Mouse (Mus musculus) neutrophil, adult 65 days (primary cell): ENCODE measurements around the gene Pcbp3. TPM values are rescaled to one million over a fixed set of nuclear protein-coding genes. Genes with fewer than 3 reads are reported as not detected.

Experiments
- total RNA-seq: library from RNA; stranded (reverse); gene quantifications from 2 replicates; pipeline ENCODE4 v1.2.4, GENCODE M21; 2023

Gene Pcbp3
- 1.7 and 2.8 TPM in 2 replicates for total RNA-seq

GRCm38 (mm10) chr10:76961790-76962489, at the start of gene Pcbp3:
Gene Pcbp3, minus strand, starts transcription at chr10:76961887.

GRCm38 (mm10) chr10:76725682-76726285, 235.9 kb downstream of the Pcbp3 start, which contains the start of gene Col6a1:
Gene Col6a1, minus strand, starts transcription at chr10:76726168.

Other genes with a start within 250 kb of the Pcbp3 start
- gene Col6a1, start 235.7 kb downstream of the Pcbp3 start, total RNA-seq, result 0.11 and 0.19 TPM in 2 replicates
- gene Slc19a1, start 70.4 kb upstream of the Pcbp3 start, total RNA-seq, result 2.2 and 3.0 TPM in 2 replicates
- gene Col18a1, start 204.7 kb upstream of the Pcbp3 start, total RNA-seq, result 0.09 TPM in 1 of 2 replicates, not detected in the other